Mouse (Mus musculus): ENCODE measurements around the gene Coq4.

The Coq4 gene

DNA sequence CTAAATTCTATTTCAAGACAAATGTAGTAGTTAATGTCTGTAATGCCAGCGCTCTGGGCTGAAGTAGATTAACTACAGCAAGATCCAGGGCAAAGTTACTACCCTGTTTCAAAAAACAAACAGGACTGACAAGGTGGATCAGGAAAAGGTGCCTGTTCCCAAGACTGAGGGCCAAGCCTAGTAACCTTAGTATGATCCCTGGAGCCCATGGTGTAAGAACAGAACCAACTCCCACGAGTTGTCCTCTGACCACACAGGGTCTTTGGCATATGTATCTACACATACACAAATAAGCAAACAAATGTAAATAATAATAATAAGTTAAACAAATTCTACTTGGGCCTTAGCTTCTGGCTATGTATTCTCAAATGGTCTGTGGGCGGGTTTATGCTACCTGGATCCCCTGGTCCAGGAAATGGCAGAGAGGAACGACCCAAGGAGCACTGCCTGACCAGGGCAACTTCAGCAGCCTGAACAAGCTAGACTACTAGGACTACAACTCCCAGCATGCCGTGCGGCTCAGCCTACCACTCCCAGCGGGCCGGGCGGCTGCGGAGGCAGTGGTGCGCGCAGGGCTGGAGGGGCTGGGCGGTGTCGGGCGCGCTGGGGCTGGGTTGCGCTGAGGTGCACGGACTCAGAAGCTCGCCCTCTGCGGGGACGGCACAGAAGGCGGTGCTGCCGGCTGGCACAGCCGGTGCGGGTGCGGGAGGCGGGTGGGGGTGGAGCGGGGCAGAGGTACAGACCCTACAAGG is 15.0 kb downstream of the Coq4 start, which contains the start of gene Slc27a4:
Gene Slc27a4 (plus strand): TSS at position 560 of the 752 bp plus-strand sequence.
- peak; percentile 95 for DNase-seq

DNA sequence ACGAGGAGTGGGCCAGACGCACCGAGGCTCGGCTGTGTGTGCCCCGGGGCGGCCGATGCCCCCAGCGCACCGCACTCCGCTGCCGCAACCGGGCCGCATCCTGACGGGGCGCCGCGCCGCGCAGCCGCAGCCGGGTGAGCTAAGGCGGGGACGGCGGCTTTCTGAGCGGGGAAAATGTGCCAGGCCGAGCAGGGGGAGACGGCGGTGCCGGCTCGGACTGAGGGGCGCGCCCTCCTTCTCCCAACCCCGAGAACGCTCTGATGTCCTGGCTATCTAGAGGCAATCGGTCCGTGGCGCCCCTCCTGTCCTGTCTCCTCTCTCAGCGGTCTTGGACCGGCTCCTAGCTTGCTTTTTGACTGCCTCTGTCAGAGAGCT is 15.5 kb downstream of the Coq4 start:
- no peak for DNase-seq

DNA sequence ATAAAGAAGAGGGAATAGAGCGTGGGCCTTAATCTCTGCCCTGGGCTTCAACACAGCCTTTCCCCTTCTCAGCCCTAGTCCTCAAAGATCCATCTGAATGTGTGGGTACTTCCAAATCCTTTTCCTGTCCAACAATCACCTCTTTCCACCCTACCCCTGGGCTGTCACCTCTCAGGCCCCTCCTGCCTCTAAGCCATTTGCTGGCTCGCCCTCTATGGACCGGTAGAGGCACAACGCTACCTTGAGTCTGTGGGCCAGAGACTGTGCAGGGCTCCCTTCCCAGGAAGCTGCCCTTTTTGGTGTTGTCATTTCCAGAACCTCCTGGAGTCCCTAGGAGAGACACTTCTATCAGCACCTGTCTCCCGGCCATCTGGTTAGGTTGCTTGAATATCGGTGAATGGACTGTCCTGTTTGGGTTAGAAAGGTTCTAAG is 16.1 kb downstream of the Coq4 start:
- DNase-seq = peak; percentile 30

DNA sequence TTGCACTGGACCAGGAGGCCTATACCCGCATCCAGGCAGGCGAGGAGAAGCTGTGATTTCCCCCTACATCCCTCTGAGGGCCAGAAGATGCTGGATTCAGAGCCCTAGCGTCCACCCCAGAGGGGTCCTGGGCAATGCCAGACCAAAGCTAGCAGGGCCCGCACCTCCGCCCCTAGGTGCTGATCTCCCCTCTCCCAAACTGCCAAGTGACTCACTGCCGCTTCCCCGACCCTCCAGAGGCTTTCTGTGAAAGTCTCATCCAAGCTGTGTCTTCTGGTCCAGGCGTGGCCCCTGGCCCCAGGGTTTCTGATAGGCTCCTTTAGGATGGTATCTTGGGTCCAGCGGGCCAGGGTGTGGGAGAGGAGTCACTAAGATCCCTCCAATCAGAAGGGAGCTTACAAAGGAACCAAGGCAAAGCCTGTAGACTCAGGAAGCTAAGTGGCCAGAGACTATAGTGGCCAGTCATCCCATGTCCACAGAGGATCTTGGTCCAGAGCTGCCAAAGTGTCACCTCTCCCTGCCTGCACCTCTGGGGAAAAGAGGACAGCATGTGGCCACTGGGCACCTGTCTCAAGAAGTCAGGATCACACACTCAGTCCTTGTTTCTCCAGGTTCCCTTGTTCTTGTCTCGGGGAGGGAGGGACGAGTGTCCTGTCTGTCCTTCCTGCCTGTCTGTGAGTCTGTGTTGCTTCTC is 28.5 kb downstream of the Coq4 start:
- no peak for DNase-seq

- peak; percentile 81 for DNase-seq
Measured at GRCm38 (mm10) chr2:29817426-29818232, 30.3 kb downstream of the Coq4 start.

- DNase-seq = no peak
Measured at GRCm38 (mm10) chr2:29819363-29819762, 32.1 kb downstream of the Coq4 start.

DNA sequence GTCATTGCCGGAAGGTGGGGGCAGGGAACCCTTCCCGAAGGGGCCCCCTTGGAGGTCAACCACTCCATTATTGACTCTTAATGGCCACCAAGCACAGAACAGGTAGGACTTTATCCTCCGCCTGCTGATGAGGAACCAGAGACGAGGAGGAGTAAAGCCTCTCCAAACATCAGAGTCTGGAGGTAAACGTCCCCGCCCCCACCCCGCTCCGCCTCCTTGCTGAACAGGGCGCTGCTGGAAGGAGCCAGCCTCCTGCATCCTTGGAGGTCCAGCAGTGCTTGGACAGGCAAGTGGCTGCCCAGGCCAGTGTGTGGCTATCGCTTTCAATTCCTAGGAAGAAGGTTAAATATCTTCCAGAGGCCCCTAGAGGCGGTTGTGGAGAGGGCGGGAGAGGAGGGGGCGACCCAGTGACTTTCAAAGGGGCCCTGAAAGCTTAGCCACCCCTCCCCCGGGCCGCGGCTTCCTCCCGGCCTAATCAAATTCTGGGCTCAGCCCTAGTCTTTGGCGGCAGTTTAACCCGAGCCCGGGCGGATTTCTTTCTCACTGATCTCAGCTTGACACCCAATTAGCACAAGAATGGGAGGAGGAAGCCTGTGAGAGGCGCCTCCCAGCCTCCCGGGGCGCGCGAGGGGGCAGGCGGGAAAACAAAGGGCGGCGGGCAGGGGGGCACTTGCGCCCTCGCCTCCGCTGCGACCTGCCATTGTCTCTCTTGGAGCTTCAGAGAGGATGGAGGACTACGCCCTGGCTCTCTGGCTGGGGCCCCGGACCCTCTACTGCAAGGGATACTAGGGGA is 32.9 kb downstream of the Coq4 start, which contains the start of gene Urm1:
Gene Urm1 (plus strand): TSS at position 51 of the 793 bp plus-strand sequence.
- peak; percentile 55 for DNase-seq

DNA sequence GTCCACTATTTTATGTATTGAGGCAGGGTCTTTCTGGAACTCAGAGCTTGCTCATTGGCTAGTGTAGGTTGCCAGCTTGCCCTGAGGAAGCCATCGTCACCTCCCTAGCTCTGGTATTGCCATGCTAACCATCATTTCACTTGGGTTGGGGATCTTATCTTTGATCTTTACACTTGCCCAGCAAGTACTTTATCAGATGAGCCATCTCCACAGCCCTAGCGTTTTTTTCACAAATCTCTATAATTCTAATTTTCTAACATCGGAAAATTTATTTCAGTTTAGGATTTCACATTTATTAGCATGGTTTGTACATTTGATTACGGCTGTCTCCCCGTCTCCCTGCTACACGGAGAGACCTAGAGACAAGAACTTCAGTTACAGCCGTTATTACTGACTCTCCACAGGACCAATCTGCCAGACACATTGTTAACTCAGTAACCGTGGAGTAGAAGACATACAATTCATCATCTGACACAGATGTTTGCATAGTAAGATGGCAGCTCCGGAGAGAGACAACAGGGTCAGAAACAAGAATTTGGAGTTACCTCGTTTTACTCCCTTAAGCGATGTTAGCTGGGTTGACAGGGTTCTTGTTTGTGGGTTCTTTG is 39.1 kb downstream of the Coq4 start:
- no peak for DNase-seq

- peak; percentile 97 for DNase-seq
Measured at GRCm38 (mm10) chr2:29826926-29827708, 39.8 kb downstream of the Coq4 start.

DNA sequence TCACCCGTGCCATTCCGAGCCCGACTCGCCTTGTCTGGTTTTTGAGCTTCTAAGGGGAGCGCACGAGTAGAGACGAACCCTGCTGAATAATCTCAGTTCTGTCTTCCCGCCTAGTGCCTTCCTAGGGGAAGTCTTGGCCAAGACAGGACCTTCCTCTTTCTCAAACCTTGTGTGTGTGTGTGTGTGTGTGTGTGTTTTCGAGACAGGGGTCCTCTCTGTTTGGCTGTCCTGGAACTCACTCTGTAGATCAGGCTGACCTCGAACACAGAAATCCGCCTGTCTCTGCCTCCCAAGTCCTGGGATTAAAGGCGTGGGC is 40.4 kb downstream of the Coq4 start:
- no peak for DNase-seq

DNA sequence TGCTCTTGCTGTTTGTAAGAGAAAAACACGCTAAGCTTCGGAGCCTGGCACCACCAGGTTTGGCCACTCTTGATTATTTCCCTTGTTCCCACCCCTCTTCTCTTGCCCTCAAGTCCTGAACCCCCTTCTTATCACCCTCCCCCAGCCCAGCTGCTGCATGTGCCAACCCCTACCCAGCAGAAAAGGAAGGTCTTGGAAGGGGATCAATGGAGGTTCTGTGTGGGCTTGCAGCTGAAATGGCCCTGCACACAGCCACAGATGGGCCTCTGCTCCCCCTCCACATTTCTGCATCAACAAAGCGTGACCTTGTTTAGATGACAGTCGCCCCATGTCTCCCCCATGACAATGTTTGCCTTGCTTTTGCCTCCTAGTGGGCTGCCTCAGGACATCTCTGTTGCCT is 43.8 kb downstream of the Coq4 start:
- no peak for DNase-seq

GRCm38 (mm10) chr2:29833796-29834195 is 46.5 kb downstream of the Coq4 start:
- DNase-seq = no peak

- peak; percentile 63 for DNase-seq
Measured at GRCm38 (mm10) chr2:29835391-29835899, 48.2 kb downstream of the Coq4 start.

GRCm38 (mm10) chr2:29839460-29839859 is 52.2 kb downstream of the Coq4 start:
- no peak for DNase-seq

DNA sequence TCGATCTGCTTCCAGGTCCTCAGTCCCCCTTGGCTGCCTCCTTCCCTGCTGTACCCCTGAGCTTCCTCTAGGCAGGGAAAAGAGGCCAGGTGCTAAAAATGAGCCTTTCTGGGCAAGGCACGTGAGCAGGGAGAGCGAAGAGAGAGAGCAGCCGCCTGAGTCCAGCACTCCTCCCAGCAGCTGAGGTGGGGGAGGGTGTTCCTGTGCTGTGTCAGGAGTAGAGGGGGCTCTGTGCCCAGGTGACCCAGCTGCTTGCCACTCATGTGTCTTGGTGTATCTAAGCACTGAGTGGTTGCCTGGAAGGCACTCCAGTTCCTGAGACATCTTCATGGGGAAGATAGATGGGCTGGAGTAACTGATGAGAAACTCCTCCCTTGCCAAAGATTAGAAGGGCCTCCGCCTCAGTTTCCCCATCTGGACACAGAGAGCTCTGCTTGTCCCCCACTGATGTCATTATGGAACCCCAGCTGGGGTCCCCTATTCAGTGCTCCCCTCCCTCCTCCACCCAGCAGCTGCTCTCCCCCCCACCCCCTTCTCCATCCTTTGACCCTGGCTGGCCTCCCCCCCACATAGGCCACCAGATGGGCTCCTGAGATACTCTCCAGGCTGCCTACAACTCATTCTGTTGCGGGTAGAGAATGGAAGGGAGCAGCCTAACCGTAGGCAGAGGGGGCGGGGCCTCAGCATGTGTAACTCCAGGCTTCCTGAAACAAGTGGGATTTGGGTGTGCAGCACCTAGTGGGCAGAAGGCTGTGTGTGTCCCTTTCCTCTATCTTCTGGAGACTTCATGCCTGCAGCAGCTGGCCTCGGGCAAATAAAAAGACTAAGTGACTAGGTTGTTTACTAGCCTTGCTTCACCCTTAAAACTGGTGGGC is 56.2 kb downstream of the Coq4 start:
- DNase-seq = no peak

DNA sequence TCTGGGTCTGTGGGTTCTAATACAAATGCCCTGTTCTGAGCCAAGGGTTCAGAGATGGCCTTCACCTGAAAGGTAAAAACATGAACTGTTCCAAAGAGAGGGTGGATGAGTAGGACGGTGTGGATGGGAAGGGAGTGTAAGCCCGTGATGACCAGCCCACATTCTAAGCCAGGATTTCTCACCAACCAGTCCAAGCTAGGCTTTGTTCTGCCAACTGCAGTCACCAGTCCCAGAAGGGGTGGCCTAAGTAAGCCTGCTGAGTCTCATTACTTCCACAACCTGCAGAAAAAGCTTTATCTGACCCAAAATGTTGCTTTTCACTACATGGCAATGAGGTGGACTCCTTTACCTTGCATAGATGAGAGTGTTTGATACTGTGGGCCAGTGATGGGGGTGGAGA is 56.8 kb downstream of the Coq4 start:
- no peak for DNase-seq

DNA sequence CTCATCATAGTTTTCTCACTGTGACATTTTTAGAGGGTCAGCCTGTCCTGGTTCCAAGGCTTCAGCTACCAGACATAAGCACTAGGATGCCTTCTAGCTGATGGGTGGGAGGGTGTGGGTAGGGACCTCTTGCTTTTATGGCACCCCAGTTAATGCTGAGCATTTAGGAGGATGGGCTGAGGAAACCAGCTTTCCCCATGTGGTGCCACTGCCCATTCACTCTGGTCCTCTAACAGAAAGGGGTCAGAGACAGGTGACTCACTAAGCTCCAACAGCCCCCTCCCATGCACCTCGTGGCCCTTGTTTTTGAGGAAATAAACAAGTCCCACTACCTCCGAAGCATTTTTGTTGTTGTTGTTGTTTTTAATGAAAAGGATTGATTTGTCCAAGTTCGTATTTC is 57.4 kb downstream of the Coq4 start:
- DNase-seq = no peak

DNA sequence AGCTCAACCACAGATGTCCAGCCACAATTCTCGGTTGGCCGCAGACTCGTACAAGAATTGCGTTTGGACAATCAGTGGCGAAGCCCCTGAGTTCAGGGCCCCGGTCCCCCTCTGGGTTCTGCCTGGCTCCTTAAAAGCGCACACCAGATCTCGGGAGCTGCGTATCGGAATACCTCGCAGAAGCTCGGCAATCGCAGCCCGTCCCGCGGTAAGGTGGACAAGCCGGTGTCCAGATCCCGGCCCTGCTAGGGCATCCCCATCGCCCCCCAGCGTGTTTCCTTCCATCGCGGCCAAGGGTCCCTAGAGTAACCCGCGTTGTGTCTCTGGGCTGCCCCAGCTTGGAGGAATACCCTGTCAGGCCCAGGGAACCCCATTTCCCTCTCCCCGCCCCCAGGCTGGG is 58.3 kb downstream of the Coq4 start:
- no peak for DNase-seq

- DNase-seq = no peak
Measured at GRCm38 (mm10) chr2:29846061-29846853, 59.0 kb downstream of the Coq4 start.

Measured in kidney, adult 11 months (tissue).